Mouse (Mus musculus): Measurements from ENCODE around the gene Gigyf2.
"Not testable (repeated sequence)": the region's sequence is repeated elsewhere in the genome, so short reads cannot be mapped to it uniquely, and the experiment has no call there.

The Gigyf2 gene

DNA sequence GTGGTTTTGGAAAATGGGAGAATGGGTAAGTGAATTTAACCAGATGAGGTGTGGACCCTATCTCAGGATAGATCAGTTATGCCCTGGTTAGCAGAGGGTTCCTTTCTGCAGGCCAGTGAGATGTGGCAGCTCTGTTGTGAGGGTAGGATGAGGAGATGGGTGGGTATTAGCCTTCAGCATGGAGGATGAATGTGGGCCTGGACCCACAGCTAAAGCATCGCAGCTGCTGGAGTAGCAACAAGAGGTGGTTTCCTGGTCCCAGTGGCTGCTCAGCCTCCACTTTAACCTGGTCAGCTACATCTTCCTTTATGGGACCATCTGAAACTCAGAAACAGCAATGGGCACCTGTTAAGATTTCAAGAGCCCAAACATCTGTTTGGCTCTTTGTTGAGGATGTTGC, 129.6 kb downstream of the Gigyf2 start:
- no peak for DNase-seq

DNA sequence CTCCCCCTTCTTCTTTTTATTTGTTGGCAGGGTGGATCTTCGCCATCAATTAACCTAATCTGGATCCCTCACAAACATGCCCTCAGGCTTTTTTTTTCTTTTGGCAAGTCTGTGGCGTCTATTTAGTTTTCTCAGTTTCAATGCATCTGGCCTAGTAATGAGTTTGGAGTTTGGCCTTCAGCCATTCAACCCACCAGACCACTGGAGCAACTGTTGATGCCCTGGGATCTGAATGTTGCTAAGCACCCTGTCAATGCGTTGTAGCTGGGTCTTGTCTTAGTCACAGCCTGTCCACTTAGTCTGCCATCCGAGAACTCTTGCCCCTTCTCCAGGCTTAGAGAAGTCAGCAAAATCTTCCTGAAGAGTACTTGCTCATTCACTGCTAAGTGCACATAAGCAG, 131.2 kb downstream of the Gigyf2 start:
- no peak for DNase-seq

DNA sequence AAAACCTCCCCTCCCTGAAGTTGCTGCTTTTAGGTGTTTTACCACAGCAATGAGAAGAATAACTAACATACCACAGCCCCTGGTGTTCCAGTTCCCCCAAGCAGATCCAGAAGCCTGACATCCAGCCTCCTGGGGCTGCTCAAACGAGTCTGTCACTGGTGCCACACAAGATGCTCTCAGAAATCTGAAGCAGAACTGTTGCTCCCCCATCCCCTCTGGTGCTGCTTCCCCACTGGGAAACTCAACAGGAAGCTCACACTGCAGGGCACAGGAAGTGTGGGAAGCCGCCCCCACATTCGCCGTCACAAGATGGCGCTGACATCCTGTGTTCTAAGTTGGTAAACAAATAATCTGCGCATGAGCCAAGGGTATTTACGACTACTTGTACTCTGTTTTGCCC, 133.1 kb downstream of the Gigyf2 start:
- not testable (repeated sequence) for DNase-seq

DNA sequence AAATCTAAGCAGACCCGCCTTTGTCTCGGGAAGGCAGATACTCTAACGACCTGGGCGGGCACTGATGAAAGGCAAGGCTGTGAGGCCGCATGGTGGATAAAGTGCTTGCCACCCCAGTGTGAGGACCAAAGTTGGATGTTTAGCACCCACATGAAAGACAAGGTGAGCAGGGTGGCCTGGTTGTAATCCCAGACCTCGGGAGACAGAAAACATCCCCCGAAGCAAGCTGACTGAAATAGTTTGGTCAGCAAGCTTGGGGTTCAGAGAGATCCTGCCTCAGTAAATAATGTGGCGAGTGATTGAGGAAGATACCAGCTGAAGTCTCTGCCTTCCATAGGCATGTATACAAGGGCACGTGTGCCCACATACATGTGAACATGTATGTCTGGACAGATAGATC, 140.7 kb downstream of the Gigyf2 start:
- no peak for DNase-seq

DNA sequence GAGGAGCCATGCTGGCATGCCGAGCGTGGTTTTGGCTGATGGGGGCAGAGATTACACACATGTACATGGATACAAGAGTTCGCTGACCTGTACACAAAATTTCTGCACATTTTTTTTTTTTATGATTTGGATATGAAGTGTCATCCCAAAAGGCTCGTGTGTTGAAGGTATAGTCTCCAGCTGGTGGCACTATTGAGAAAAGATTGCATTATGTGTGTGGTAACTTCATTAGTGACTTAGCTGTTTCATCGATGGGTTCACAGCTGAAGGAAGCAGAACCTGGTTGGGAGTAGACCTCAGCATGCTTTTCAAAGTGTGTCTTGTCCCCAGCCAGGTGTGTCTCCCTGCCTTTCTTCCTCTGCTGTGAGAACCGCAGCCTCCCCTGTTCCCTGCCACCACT, 141.5 kb downstream of the Gigyf2 start:
- no peak for DNase-seq

DNA sequence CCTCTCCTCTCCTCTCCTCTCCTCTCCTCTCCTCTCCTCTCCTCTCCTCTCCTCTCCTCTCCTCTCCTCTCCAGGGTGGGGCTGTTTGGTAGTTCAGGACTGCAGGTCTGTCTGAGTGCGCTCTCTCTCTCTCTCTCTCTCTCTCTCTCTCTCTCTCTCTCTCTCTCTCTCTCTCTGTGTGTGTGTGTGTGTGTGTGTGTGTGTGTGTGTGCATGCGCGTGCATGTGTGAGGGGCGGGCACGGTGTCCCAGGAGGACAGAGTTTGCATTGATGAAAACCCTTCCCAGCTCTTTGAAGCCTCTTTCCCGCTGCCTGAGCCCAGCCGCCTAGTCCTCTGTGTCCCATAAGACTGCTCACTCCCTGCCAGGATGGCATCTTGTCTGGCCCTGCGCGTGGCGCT, 143.2 kb downstream of the Gigyf2 start, which contains the start of gene Snorc:
TSS of gene Snorc (plus strand) at position 301 of the 400 bp plus-strand sequence.
- not testable (repeated sequence) for DNase-seq

DNA sequence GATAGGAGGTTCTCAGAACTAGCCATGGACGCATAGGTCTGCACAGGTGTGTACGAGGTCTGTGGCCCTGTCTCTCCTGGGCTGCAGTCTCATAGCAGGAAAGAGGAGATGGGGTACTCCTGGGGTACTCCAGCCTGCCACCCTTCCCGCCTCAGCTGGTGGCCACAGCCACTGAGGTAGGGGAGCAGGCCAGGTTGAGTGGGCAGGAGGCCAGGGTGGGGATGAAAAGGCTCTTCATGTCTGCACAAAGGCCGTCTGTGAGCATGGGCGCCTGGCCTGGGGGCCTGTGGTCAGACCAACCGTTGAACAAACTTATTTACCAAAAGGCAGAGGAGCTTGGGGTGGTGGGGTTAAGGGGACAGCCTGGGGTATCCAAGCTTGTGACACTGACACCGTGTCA, 145.1 kb downstream of the Gigyf2 start:
- DNase-seq, result no peak

DNA sequence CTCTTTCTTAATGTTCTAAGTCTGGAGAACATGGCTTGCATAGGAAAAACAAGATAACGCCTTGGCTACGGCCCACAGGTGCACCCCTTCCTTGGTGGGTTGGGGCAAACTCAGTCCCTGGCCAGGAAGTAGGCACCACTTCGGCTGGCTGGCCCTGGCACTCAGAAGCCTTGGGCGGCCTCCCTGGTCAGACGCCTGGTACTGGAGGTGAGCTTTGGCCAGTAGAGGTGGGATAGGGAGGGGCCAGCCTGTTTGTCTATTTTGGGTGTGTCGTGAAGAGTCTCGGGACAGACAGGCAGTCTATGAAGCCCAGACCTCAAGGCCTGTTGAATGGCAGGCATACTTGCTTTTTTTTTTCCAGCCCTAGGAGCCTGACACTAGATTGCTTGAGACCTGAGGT, 145.8 kb downstream of the Gigyf2 start:
- DNase-seq, result no peak

GRCm38 (mm10) chr1:87475076-87475895, 148.5 kb downstream of the Gigyf2 start:
- no peak for DNase-seq

- peak; percentile 44 for DNase-seq
These were observed 155.7 kb downstream of the Gigyf2 start for GRCm38 (mm10) chr1:87482546-87482945.

- DNase-seq, result peak; percentile 95
These were observed 159.6 kb downstream of the Gigyf2 start for GRCm38 (mm10) chr1:87486386-87486785.

DNA sequence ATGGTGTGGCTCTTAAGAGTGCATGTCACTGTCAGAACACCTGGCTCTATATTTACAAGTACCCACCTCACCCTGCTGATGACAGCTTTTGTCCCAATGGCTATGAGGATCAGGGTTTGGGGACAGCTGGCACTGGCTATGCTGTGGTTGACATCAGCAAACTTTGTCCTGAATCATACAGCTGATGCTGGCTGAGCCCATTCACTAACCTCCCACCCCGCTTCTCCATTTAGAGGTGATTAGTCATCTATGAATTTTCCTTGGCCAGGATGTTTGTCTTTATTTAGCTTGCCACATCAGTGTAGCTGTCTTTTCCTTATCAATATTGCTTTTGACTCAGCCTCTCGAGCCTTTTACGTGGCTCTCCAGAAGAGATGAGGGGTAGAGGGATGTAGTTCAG, 165.5 kb downstream of the Gigyf2 start:
- DNase-seq, result no peak

- DNase-seq, result no peak
These were observed 166.7 kb downstream of the Gigyf2 start for GRCm38 (mm10) chr1:87493542-87493941.
